Mouse (Mus musculus): ENCODE data around the gene Lif. TPM values are rescaled to one million over a fixed set of nuclear protein-coding genes. Genes with fewer than 3 reads are reported as not detected.

Lif gene
- polyA plus RNA-seq, 1 experiment from 2014 or later: 0.04 TPM

DNA sequence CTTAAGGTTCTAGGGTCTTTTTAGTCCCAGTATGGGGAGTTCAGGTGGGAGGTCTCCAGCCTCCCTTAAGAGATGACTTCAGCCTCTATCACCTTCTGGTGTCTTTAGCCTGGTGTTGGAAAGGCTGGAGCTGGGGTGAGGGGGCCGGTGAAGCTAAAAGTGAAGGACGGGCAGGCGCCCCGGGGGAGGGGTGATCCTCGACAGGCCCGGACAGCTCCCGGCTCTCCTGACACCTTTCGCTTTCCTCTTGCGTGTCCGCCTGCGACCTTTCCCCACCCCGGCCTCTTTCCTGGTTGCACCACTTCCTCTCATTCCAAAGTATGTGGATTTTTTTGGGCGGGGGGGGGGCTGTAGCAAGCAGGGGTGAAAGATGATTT is 9.8 kb downstream of the Lif start:
- no peaks in the 10 kb centered on the region for H3K36me3 ChIP-seq (ENCODE audit: poor library complexity, severe bottlenecking)
- no peak for ATAC-seq
- H3K4me3 ChIP-seq: peak overlapping the region; percentile 48
- peaks cover 66% of the 10 kb centered on the region for H3K27me3 ChIP-seq
- H3K27ac ChIP-seq: no peak overlapping the region
- H3K9ac ChIP-seq: no peak overlapping the region
- peaks cover 14% of the 10 kb centered on the region for H3K4me1 ChIP-seq
- 3% methylated on average over 13 of the region's 13 CpGs for WGBS
- H3K9me3 ChIP-seq (replicated peaks): no peaks in the 10 kb centered on the region
- peak overlapping the region; percentile 76 for H3K4me2 ChIP-seq

DNA sequence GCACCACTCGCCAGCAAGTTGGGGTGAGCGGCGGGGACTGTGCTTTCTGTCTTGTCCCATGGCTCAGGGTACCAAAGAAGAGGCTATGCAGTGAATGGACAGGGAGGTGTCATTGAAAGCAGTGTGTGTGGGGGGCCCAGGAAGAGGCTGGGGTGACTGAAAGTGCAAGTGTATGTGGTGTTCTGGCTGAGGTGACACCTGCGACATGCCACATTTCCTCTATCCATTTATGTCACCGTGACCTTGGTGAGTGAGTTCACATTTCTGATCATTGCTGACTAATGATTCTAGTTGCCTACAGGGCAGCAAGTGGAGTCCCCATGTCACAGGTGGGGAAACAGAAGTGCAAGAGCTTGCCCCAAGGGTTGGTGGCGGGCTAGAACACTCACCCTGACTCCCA is 11.1 kb downstream of the Lif start:
- Histone ChIP-seq H3K4me2 (no peak overlapping the region), H3K27me3 (peaks cover 66% of the 10 kb centered on the region), H3K36me3 (ENCODE audit: poor library complexity, severe bottlenecking) (no peaks in the 10 kb centered on the region), H3K9me3 (replicated peaks) (no peaks in the 10 kb centered on the region), H3K4me1 (peaks cover 9% of the 10 kb centered on the region), H3K27ac (no peak overlapping the region), H3K4me3 (no peak overlapping the region), H3K9ac (no peak overlapping the region)
- ATAC-seq: no peak
- 88% methylated on average over 6 of the region's 6 CpGs for WGBS

- peaks cover 42% of the 10 kb centered on the region for H3K27me3 ChIP-seq
- no peak overlapping the region for H3K4me2 ChIP-seq
- no peaks in the 10 kb centered on the region for H3K36me3 ChIP-seq (ENCODE audit: poor library complexity, severe bottlenecking)
- H3K4me3 ChIP-seq: no peak overlapping the region
- H3K4me1 ChIP-seq: peaks cover 9% of the 10 kb centered on the region
- WGBS: 16% methylated on average over 19 of the region's 20 CpGs
- no peak for ATAC-seq
- no peaks in the 10 kb centered on the region for H3K9me3 ChIP-seq (replicated peaks)
- no peak overlapping the region for H3K27ac ChIP-seq
- H3K9ac ChIP-seq: no peak overlapping the region
These were observed 13.5 kb downstream of the Lif start for GRCm38 (mm10) chr11:4270744-4271459.

- Histone ChIP-seq H3K4me1 (peaks cover 7% of the 10 kb centered on the region), H3K4me3 (no peak overlapping the region)
These were observed 14.2 kb downstream of the Lif start for GRCm38 (mm10) chr11:4271544-4271943.

DNA sequence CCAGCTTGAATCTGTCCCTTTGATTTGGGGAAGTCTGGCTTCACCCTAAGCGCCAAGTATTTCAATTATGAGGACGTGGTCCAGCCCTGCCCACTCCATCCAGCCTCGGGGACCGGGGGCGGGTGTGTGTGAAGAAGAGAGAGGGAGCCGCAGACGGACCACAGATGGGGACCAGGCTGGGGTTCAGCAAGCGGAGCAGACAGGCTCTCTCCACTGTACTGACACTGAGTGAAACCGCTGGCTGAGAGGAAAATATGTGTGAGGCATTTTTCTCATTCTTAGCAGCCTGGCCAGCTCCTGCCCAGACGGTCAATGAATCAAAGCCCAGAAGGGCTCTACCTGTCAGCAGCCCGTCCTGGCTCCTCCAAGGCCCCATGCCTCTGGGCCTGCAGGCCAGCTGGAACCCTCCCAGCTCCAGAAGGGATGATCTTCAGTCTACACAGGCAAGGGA is 19.1 kb downstream of the Lif start:
- Histone ChIP-seq H3K9me3 (replicated peaks) (no peaks in the 10 kb centered on the region), H3K4me3 (no peak overlapping the region), H3K9ac (no peak overlapping the region), H3K4me1 (no peaks in the 10 kb centered on the region), H3K27ac (no peak overlapping the region), H3K27me3 (no peaks in the 10 kb centered on the region), H3K4me2 (no peak overlapping the region), H3K36me3 (ENCODE audit: poor library complexity, severe bottlenecking) (no peaks in the 10 kb centered on the region)
- no peak for ATAC-seq
- WGBS: 77% methylated on average over 11 of the region's 11 CpGs

More at GRCm38 (mm10) chr11:4271544-4271943, 14.2 kb downstream of the Lif start:
- Histone ChIP-seq H3K36me3 (ENCODE audit: poor library complexity, severe bottlenecking) (no peaks in the 10 kb centered on the region), H3K27ac (no peak overlapping the region), H3K27me3 (peaks cover 35% of the 10 kb centered on the region), H3K9me3 (replicated peaks) (no peaks in the 10 kb centered on the region), H3K4me2 (no peak overlapping the region), H3K9ac (no peak overlapping the region)
- ATAC-seq: no peak
- WGBS: 51% methylated on average over 11 of the region's 11 CpGs

GRCm38 (mm10) chr11:4279909-4280308 is 22.6 kb downstream of the Lif start:
- Histone ChIP-seq H3K27me3 (no peaks in the 10 kb centered on the region), H3K4me3 (no peak overlapping the region), H3K4me1 (no peaks in the 10 kb centered on the region), H3K27ac (no peak overlapping the region), H3K4me2 (no peak overlapping the region), H3K9me3 (replicated peaks) (no peaks in the 10 kb centered on the region), H3K36me3 (ENCODE audit: poor library complexity, severe bottlenecking) (no peaks in the 10 kb centered on the region), H3K9ac (no peak overlapping the region)
- WGBS: 46% methylated on average over 7 of the region's 7 CpGs
- no peak for ATAC-seq

DNA sequence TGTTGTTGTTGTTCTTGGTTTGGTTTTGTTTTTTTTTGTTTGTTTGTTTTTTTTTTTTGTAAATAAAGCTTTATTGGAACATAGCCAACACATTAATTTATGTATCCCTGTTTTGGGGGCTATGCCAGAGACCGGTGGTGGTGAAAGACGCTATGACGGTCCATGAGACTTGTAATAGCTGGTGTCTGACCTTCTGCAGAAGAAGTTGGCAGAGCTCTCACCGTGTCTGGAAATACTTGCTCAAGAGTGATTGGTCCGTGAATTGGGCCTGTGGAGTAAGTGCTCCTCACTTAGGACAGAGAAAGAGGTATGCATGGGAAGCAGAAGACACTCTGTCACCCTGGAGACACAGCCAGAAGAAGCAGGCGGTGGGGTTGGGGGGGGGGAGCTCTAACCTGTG is 24.5 kb downstream of the Lif start:
- no peak overlapping the region for H3K9ac ChIP-seq
- H3K4me1 ChIP-seq: no peaks in the 10 kb centered on the region
- no peaks in the 10 kb centered on the region for H3K9me3 ChIP-seq (replicated peaks)
- WGBS: 87% methylated on average over 6 of the region's 6 CpGs
- no peak for ATAC-seq
- no peak overlapping the region for H3K4me3 ChIP-seq
- no peak overlapping the region for H3K27ac ChIP-seq
- H3K27me3 ChIP-seq: no peaks in the 10 kb centered on the region
- no peak overlapping the region for H3K4me2 ChIP-seq
- H3K36me3 ChIP-seq (ENCODE audit: poor library complexity, severe bottlenecking): no peaks in the 10 kb centered on the region

DNA sequence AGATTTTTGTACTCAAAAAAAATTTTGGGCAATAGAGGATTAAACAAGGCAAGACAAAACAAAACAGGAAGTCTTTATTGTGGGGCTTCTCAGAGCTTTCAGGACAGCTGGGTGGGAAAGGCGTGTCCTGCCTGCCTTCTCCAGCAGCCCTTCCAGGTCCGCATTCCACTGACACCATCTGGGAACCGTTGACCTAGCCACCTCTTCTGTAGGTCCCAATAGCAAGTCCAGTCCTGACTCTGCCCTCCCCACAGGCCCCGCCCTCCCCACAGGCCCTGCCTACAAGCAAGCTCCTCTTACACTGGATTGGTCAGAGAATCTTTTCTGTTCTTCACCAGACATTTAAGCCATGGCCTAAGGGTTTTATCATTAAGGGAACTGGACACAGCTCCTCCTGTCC is 26.3 kb downstream of the Lif start:
- 37% methylated on average over 4 of the region's 4 CpGs for WGBS
- H3K4me3 ChIP-seq: no peak overlapping the region
- no peaks in the 10 kb centered on the region for H3K9me3 ChIP-seq (replicated peaks)
- H3K4me1 ChIP-seq: no peaks in the 10 kb centered on the region
- ATAC-seq: no peak
- H3K36me3 ChIP-seq (ENCODE audit: poor library complexity, severe bottlenecking): no peaks in the 10 kb centered on the region
- no peak overlapping the region for H3K9ac ChIP-seq
- H3K27ac ChIP-seq: no peak overlapping the region
- no peak overlapping the region for H3K4me2 ChIP-seq
- no peaks in the 10 kb centered on the region for H3K27me3 ChIP-seq

DNA sequence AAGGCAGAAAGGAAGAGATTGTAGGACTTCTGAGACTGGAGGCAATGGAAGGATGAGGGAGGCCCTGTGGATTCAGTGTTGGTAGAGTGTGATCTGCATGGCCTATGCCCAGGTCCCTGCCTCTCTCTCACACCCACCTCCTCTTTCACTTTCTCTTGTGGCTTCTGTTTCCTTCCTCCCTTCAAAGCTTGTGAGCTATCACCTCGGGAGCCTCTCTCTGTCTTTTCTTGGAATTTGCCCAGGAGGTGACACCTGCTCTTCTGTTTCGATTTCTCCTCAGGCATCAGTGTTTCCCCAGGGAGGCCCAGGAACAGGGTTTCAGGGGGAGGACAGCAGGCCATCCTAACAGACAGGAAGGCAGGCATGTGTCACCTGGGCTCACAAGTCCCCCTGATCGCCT is 31.9 kb downstream of the Lif start:
- H3K4me1 ChIP-seq: no peaks in the 10 kb centered on the region
- no peaks in the 10 kb centered on the region for H3K9me3 ChIP-seq (replicated peaks)
- H3K36me3 ChIP-seq (ENCODE audit: poor library complexity, severe bottlenecking): no peaks in the 10 kb centered on the region
- no peak overlapping the region for H3K9ac ChIP-seq
- ATAC-seq: no peak
- H3K4me2 ChIP-seq: no peak overlapping the region
- H3K27me3 ChIP-seq: no peaks in the 10 kb centered on the region
- no peak overlapping the region for H3K4me3 ChIP-seq
- no peak overlapping the region for H3K27ac ChIP-seq
- WGBS: 76% methylated on average over 3 of the region's 3 CpGs

GRCm38 (mm10) chr11:4291639-4292038 is 34.3 kb downstream of the Lif start:
- no peak overlapping the region for H3K9ac ChIP-seq
- no peaks in the 10 kb centered on the region for H3K9me3 ChIP-seq (replicated peaks)
- 65% methylated on average over 6 of the region's 6 CpGs for WGBS
- H3K4me1 ChIP-seq: 0 out of 2 replicates have a peak, but pooled peaks cover 7% of the 10 kb centered on the region
- no peaks in the 10 kb centered on the region for H3K27me3 ChIP-seq
- no peak for ATAC-seq
- H3K4me3 ChIP-seq: no peak overlapping the region
- no peak overlapping the region for H3K27ac ChIP-seq
- H3K36me3 ChIP-seq (ENCODE audit: poor library complexity, severe bottlenecking): no peaks in the 10 kb centered on the region
- no peak overlapping the region for H3K4me2 ChIP-seq

DNA sequence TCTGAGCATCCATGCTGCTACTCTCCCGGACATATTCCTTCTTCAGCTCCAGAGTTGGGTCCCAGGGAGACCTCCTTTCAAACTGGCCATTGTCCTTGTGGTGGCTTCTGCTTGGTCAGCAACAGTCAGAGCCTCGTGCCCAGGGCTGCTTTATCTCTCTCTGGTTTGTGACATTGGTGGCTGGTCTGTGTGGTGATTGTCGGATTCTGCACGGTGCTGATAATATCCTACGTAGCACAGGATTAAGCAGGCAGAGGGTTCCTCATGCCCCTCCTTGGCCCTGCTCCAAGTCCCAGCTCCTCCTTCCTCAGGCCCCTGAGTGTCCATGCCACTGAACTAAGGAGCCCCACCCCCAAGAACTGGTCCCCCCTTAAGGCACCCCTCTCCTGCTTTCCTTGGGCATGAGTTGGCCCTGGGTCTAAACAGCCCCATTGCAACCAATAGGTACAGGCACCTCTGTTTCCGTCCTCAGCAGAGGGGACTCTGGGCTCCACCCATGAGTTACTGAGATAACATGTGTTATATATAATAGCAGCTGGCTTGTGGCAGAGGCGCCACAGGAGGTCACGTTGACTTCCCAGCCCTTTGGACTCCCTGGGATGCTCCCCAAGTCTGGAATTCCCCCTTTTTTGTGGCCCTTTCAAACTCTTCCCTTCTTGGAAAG is 35.0 kb downstream of the Lif start:
- Histone ChIP-seq H3K9me3 (replicated peaks) (no peaks in the 10 kb centered on the region), H3K4me1 (0 out of 2 replicates have a peak, but pooled peaks cover 7% of the 10 kb centered on the region), H3K4me3 (no peak overlapping the region), H3K4me2 (no peak overlapping the region), H3K27ac (no peak overlapping the region), H3K36me3 (ENCODE audit: poor library complexity, severe bottlenecking) (no peaks in the 10 kb centered on the region), H3K27me3 (no peaks in the 10 kb centered on the region), H3K9ac (no peak overlapping the region)
- WGBS: 78% methylated on average over 8 of the region's 8 CpGs
- no peak for ATAC-seq

DNA sequence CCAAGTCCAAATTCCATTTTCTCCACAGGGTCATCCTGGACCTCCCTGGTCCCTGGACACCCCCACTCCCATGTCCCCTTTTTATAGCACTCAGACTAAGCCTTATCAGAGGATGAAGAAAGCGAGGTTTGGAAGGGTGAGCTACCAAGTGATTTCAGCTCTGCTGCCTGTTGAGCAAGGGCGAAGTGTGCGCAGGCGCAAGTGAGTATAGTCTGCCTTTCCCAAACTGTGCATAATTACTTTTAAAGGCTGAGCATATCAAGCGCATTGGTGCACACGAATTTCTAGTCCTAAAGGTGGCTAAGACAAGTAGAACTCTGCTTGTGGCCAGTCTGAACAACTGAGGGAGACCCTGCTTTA is 35.5 kb downstream of the Lif start:
- no peak for ATAC-seq
- H3K9ac ChIP-seq: no peak overlapping the region

More for the DNA sequence above, 35.5 kb downstream of the Lif start:
- H3K9me3 ChIP-seq (replicated peaks): no peaks in the 10 kb centered on the region
- H3K27me3 ChIP-seq: no peaks in the 10 kb centered on the region
- H3K4me2 ChIP-seq: no peak overlapping the region
- H3K27ac ChIP-seq: no peak overlapping the region
- no peaks in the 10 kb centered on the region for H3K36me3 ChIP-seq (ENCODE audit: poor library complexity, severe bottlenecking)
- 89% methylated on average over 6 of the region's 6 CpGs for WGBS
- 0 out of 2 replicates have a peak, but pooled peaks cover 7% of the 10 kb centered on the region for H3K4me1 ChIP-seq
- H3K4me3 ChIP-seq: no peak overlapping the region

Data from forebrain, embryonic 13.5 days (tissue).